Mouse (Mus musculus) liver, postnatal 0 days (tissue): ENCODE data around the gene Tedc1. TPM values are rescaled to one million over a fixed set of nuclear protein-coding genes. Genes with fewer than 3 reads are reported as not detected.

Experiments used
- ATAC-seq: fragments of 200-750 bp; cut with Nextera tagmentation; 2 replicates; pipeline ENCODE4 v1.8.0; 2017; ENCODE audit warnings: mild to moderate bottlenecking, moderate library complexity
- DNase-seq: peaks from one replicate; pipeline ENCODE4 v3.0.0-alpha.2; 2016
- H3K27ac ChIP-seq: fragments of 300-500 bp; sonication (generic); 2 replicates; pipeline ENCODE4 v1.5.1; 2014; ENCODE audit warnings: antibody characterized with exemption, moderate library complexity, mild to moderate bottlenecking, low read depth
- H3K27me3 ChIP-seq: fragments of 300-500 bp; sonication (generic); 2 replicates; pipeline ENCODE4 v1.6.1; 2014; ENCODE audit warnings: low read length, control low read depth, mixed read lengths; ENCODE audit not compliant: insufficient read depth
- H3K36me3 ChIP-seq: fragments of 300-500 bp; sonication (generic); replicated peaks from 2 replicates; pipeline ENCODE4 v1.6.1; 2014; ENCODE audit warnings: mild to moderate bottlenecking, control low read depth, low read length, moderate library complexity, mixed read lengths; ENCODE audit not compliant: insufficient read depth
- H3K4me1 ChIP-seq: fragments of 300-500 bp; sonication (generic); 2 replicates; pipeline ENCODE4 v1.6.1; 2014; ENCODE audit warnings: antibody characterized with exemption, mild to moderate bottlenecking, control low read depth; ENCODE audit not compliant: insufficient read depth
- H3K4me2 ChIP-seq: fragments of 300-500 bp; sonication (generic); 2 replicates; pipeline ENCODE4 v1.6.1; 2014; ENCODE audit warnings: low read depth, mild to moderate bottlenecking, low read length, moderate library complexity, mixed read lengths
- H3K4me3 ChIP-seq: fragments of 300-500 bp; sonication (generic); 2 replicates; pipeline ENCODE4 v1.5.1; 2014; ENCODE audit warnings: low read depth, low read length
- H3K9ac ChIP-seq: fragments of 300-500 bp; sonication (generic); replicated peaks from 2 replicates; pipeline ENCODE4 v1.6.1; 2014; ENCODE audit warnings: mild to moderate bottlenecking, moderate library complexity
- H3K9me3 ChIP-seq: fragments of 300-500 bp; sonication (generic); 2 replicates; pipeline ENCODE4 v1.6.1; 2016; ENCODE audit warnings: mild to moderate bottlenecking, control low read depth, low read length, mixed read lengths
- CTCF ChIP-seq: sonication (generic); IDR thresholded peaks from 2 replicates; pipeline ENCODE4 v1.5.1; 2016; ENCODE audit warnings: antibody characterized with exemption, low read depth
- EP300 ChIP-seq: IDR thresholded peaks from 2 replicates; pipeline ENCODE4 v1.6.1; 2016; ENCODE audit warnings: antibody characterized with exemption, low read depth, mild to moderate bottlenecking
- WGBS: fragments of 180-500 bp; shearing (Covaris S2); extraction: QIAGEN DNeasy Blood & Tissue Kit; methylation state at CpG from one replicate; pipeline ENCODE4 v1.1.7; 2014; ENCODE audit not compliant: insufficient replicate concordance; 5-methylcytosine and 5-hydroxymethylcytosine counted together
- polyA plus RNA-seq: library from polyadenylated mRNA; unstranded; fragments of >200 nt; fragmentation: Nextera tagmentation; extraction: Ambion mirVana; gene quantifications from 2 replicates; pipeline ENCODE4 v1.2.1, GENCODE M21; 2015

The Tedc1 gene
- polyA plus RNA-seq, result 3.9 and 4.6 TPM in 2 replicates

DNA sequence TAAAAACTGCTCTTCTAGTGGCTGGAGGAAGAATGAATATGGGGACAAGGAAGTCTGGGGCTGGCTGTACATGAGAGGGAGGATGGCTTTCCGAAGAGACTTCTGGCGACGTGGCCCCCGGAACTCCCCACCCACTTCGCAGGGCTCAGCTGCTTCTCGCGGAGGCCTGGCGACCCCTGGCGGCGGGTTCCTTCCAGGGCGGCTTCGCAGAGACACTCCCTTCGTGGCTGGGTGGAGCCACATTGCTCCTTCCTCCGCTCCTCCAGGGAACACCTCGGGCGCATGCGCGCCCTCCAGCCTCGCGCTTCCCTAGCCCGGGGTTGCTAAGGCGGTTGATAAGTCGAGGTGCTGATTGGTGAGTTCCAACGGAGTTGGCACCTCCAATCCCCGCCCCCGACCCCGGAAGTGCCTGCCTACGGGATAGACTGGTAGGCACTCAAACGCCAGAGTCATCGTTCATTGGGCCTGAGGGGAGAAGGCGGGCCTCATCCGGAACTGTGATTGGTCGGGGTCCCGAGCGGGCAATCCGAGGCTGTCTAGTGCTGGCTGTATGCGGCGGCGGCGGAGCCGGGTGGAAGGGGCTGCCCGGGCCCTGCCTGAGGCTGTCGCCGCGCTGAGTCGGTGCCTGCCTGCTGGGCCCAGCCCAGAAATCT, at the start of gene Tedc1:
Gene Tedc1, plus strand, starts transcription at position 535 of the 653 bp plus-strand sequence.
- no peaks in the 10 kb centered on the region for H3K36me3 ChIP-seq
- 0% methylated on average over 46 of the region's 46 CpGs for WGBS
- H3K4me1 ChIP-seq, result peaks cover 36% of the 10 kb centered on the region
- H3K4me3 ChIP-seq, result peak within 1 kb of the TSS; percentile 79
- H3K27ac ChIP-seq, result peak within 1 kb of the TSS; percentile 64
- no peak; the same call in none of the 2 replicates for TF ChIP-seq EP300
- peak; percentile 100 for TF ChIP-seq CTCF
- DNase-seq (peak; percentile 98), ATAC-seq (peak; percentile 98)
- H3K4me2 ChIP-seq, result peak within 1 kb of the TSS; percentile 96
- peak within 1 kb of the TSS; percentile 76 for H3K9ac ChIP-seq
- H3K27me3 ChIP-seq, result peaks cover 11% of the 10 kb centered on the region
- H3K9me3 ChIP-seq, result no peaks in the 10 kb centered on the region

DNA sequence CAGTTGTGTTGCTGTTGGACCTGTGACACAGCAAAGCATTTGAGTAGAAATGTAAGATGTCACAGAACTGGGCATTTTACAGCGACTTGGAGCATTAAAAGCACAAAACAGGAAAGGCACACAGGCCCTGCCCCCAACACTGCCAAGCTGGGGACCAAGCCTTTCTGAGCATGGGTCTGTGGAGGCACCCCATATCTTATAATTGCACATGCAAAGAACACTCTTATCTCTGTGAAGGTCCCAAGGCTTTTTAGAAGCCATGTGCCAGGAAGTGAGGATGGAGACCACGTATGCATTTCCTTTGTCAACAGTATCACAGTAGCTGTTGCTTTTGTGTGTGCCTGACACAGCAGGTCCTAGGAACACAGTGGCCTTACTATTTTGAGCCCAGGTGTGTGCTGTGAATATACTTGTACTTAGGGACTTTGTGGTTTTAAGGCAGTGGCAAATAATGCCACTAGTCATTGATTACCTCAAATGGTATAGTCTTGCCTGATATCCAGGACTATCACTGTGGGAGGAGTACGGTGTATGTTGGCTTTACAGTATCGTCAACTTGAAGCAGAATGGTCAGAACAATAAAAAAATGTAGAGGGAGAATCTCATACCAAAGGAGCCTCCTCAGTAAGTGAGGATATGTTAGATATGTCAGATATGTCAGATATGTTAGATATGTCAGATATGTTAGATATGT, 48.6 kb upstream of the Tedc1 start:
- 44% methylated on average over 4 of the region's 4 CpGs for WGBS
- no peak overlapping the region for H3K4me3 ChIP-seq
- peaks cover 50% of the 10 kb centered on the region for H3K4me1 ChIP-seq
- TF ChIP-seq EP300 (peak; percentile 95), CTCF (no peak)
- H3K36me3 ChIP-seq, result peaks cover 2% of the 10 kb centered on the region; the same call in 1 of the 2 replicates
- no peaks in the 10 kb centered on the region for H3K9me3 ChIP-seq
- H3K27ac ChIP-seq, result peak overlapping the region; percentile 79
- no peaks in the 10 kb centered on the region for H3K27me3 ChIP-seq
- ATAC-seq (peak; percentile 86), DNase-seq (peak; percentile 50)
- H3K4me2 ChIP-seq, result peak overlapping the region; percentile 8; the same call in 1 of the 2 replicates
- H3K9ac ChIP-seq, result no peak overlapping the region

DNA sequence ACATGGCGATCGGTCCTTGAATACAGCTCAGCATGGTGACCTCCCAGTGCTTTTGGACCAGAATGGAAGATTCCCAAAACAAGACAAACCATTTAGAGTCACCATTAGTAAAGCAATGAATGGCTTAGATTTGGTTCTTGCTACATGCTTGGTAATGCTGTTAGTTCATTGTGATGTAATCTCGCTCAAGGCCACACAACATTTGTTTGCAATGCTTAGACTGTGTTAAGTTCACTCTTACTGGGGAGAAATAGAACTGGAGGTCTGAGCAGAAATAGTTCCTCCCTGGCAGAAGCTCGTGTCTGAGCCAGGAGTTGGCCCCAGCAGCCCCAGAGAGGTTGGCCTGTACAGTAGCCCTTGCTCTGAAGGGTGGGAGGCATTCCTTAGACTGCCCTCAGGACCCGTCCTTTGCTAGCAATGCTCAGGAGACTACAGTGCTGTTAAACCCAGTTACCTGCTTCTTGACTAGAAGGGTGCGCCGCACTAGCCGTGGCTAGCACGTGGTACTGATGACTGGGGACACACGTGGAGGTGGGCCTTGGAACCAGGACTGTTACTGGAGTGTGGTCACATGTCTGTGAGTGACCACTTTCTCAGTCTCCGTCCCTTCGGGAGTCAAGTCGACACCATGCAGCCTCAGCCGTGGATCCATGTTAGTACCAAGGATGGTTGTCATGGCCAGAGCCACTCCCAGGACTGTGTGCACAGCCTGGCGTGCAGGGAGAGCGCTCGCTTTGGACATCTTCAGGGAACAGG, 47.5 kb upstream of the Tedc1 start:
- no peak for TF ChIP-seq CTCF
- TF ChIP-seq EP300, result no peak
- 85% methylated on average over 17 of the region's 17 CpGs for WGBS
- ATAC-seq (peak; percentile 35; the same call in 1 of the 2 replicates), DNase-seq (no peak)
- no peak overlapping the region for H3K4me2 ChIP-seq
- no peaks in the 10 kb centered on the region for H3K9me3 ChIP-seq
- no peak overlapping the region for H3K9ac ChIP-seq
- peak overlapping the region; percentile 61 for H3K27ac ChIP-seq
- peaks cover 47% of the 10 kb centered on the region for H3K4me1 ChIP-seq
- no peaks in the 10 kb centered on the region for H3K27me3 ChIP-seq
- H3K36me3 ChIP-seq, result 0 out of 2 replicates have a peak, but pooled peaks cover 11% of the 10 kb centered on the region
- no peak overlapping the region for H3K4me3 ChIP-seq

DNA sequence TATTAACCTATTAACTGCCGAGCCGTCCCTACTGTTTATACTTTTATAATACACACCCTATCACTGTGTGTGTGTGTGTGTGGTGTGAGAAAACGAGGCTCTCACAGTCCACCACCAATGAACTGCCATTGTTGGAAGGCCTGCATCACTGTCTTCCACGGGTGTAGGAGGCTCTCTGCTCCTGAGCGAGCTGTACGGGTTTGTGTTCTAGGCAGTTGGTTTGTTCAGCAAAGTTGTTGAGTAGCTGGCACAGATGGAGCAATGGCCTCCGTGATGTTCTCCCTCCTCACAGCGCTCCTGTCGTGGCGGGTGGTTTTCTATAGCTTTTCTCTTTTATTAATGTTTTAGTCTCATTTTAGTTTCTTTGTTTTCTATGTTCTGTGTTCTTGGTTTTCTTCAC, 46.4 kb upstream of the Tedc1 start:
- no peak for DNase-seq
- no peak for ATAC-seq
- WGBS, result 86% methylated on average over 10 of the region's 10 CpGs
- no peak overlapping the region for H3K4me3 ChIP-seq
- no peaks in the 10 kb centered on the region for H3K9me3 ChIP-seq
- H3K4me1 ChIP-seq, result peaks cover 36% of the 10 kb centered on the region
- no peak overlapping the region for H3K27ac ChIP-seq
- H3K36me3 ChIP-seq, result peaks cover 14% of the 10 kb centered on the region; the same call in 1 of the 2 replicates
- H3K4me2 ChIP-seq, result no peak overlapping the region
- no peak for TF ChIP-seq CTCF
- no peak for TF ChIP-seq EP300
- H3K9ac ChIP-seq, result no peak overlapping the region
- no peaks in the 10 kb centered on the region for H3K27me3 ChIP-seq

DNA sequence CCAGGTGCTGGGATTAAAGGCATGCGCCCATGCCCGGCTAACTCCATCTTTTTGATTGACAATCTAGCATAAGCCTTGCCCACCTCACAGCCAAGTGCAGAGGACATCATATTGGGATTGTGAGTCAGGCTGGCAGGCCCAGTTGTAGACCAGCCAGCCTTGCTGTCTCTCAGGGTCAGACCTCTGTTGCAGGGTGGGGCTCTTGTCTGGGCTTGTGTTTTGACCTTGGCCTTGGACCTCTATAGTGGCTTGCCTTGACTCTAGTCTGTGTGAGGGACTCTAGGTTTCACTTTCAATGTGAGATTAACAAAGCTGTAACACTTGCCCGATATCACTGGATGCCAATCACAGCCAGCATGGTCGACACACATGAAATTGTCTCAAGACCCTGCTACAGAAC, 42.1 kb upstream of the Tedc1 start:
- H3K4me3 ChIP-seq, result no peak overlapping the region
- peaks cover 3% of the 10 kb centered on the region; the same call in 1 of the 2 replicates for H3K4me1 ChIP-seq
- H3K4me2 ChIP-seq, result no peak overlapping the region
- DNase-seq (no peak), ATAC-seq (no peak)
- peaks cover 32% of the 10 kb centered on the region for H3K36me3 ChIP-seq
- H3K9ac ChIP-seq, result no peak overlapping the region
- no peak overlapping the region for H3K27ac ChIP-seq
- no peaks in the 10 kb centered on the region for H3K27me3 ChIP-seq
- TF ChIP-seq EP300 (no peak), CTCF (no peak)
- H3K9me3 ChIP-seq, result no peaks in the 10 kb centered on the region
- WGBS, result 83% methylated on average over 4 of the region's 4 CpGs
